Mouse (Mus musculus) C2C12 (cell line): ENCODE data around the gene Clk1. TPM values are rescaled to one million over a fixed set of nuclear protein-coding genes. Genes with fewer than 3 reads are reported as not detected.

ENCODE experiments used
- H3K27me3 ChIP-seq: one replicate; pipeline ENCODE4 v1.6.1; 2011; ENCODE audit not compliant: control insufficient read depth, insufficient read depth, insufficient read length
- H3K36me3 ChIP-seq: one replicate; pipeline ENCODE4 v1.6.1; 2011; ENCODE audit not compliant: control insufficient read depth, insufficient read depth
- H3K4me3 ChIP-seq: one replicate; pipeline ENCODE4 v1.5.1; 2011; ENCODE audit warnings: mild to moderate bottlenecking, control low read depth; ENCODE audit not compliant: poor library complexity, insufficient read depth, severe bottlenecking
- H3K79me2 ChIP-seq: one replicate; pipeline ENCODE4 v1.6.1; 2011; ENCODE audit not compliant: control insufficient read depth, insufficient read depth
- H3K79me3 ChIP-seq: one replicate; pipeline ENCODE4 v1.6.1; 2011; ENCODE audit warnings: low read depth, control low read depth
- H3ac ChIP-seq: one replicate; pipeline ENCODE3; 2011; ENCODE audit warnings: low read depth; ENCODE audit not compliant: control insufficient read depth, insufficient read length
- CEBPB ChIP-seq: IDR thresholded peaks from one replicate; pipeline ENCODE4 v1.6.1; 2011; ENCODE audit warnings: low read depth, mild to moderate bottlenecking, control low read depth, moderate library complexity
- CTCF ChIP-seq: IDR thresholded peaks from one replicate; pipeline ENCODE4 v1.5.1; 2011; ENCODE audit not compliant: control insufficient read depth, insufficient read depth, insufficient read length
- FOSL1 ChIP-seq: IDR thresholded peaks from one replicate; pipeline ENCODE4 v1.8.0; 2011; ENCODE audit warnings: mild to moderate bottlenecking, low read length; ENCODE audit not compliant: poor library complexity, insufficient read depth, severe bottlenecking
- MAX ChIP-seq: IDR thresholded peaks from one replicate; pipeline ENCODE4 v1.6.1; 2011; ENCODE audit warnings: mild to moderate bottlenecking, control low read depth
- MYOD1 ChIP-seq: IDR thresholded peaks from one replicate; pipeline ENCODE4 v1.6.1; 2011; ENCODE audit warnings: low read depth; ENCODE audit not compliant: control insufficient read depth, insufficient read length
- MYOG ChIP-seq: IDR thresholded peaks from one replicate; pipeline ENCODE4 v1.6.1; 2011; ENCODE audit not compliant: control insufficient read depth, insufficient read length; ENCODE audit errors: extremely low read depth
- USF1 ChIP-seq: IDR thresholded peaks from one replicate; pipeline ENCODE4 v1.6.1; 2011; ENCODE audit warnings: low read depth, mild to moderate bottlenecking, control low read depth, moderate library complexity
- polyA plus RNA-seq: library from polyadenylated mRNA; unstranded; fragments of >200 nt; fragmentation: generic; extraction: Trizol; gene quantifications from one replicate; pipeline ENCODE4 v1.2.1, GENCODE M21; 2012; ENCODE audit warnings: missing spikeins

The Clk1 gene
- polyA plus RNA-seq, 1 experiment, result 16.6 TPM

GRCm38 (mm10) chr1:58415442-58415841 is 8.4 kb downstream of the Clk1 start:
- no peak overlapping the region for H3K4me3 ChIP-seq
- H3K79me2 ChIP-seq, result peaks cover 50% of the 10 kb centered on the region
- peaks cover 100% of the 10 kb centered on the region for H3K36me3 ChIP-seq
- peaks cover 45% of the 10 kb centered on the region for H3K79me3 ChIP-seq
- no peaks in the 10 kb centered on the region for H3K27me3 ChIP-seq
- no peak overlapping the region for H3ac ChIP-seq
- TF ChIP-seq MAX (no peak), FOSL1 (no peak), MYOD1 (no peak), MYOG (no peak), USF1 (no peak), CTCF (no peak), CEBPB (no peak)

GRCm38 (mm10) chr1:58410776-58411175 is 13.1 kb downstream of the Clk1 start:
- Histone ChIP-seq H3K27me3 (no peaks in the 10 kb centered on the region), H3K4me3 (no peak overlapping the region), H3ac (no peak overlapping the region), H3K79me3 (peaks cover 5% of the 10 kb centered on the region), H3K79me2 (peaks cover 4% of the 10 kb centered on the region), H3K36me3 (peaks cover 80% of the 10 kb centered on the region)
- TF ChIP-seq MYOG (no peak), USF1 (no peak), MAX (no peak), FOSL1 (no peak), MYOD1 (no peak), CEBPB (no peak), CTCF (no peak)

- Histone ChIP-seq H3ac (no peak overlapping the region), H3K4me3 (no peak overlapping the region), H3K79me3 (peaks cover 3% of the 10 kb centered on the region), H3K36me3 (peaks cover 78% of the 10 kb centered on the region), H3K79me2 (no peaks in the 10 kb centered on the region), H3K27me3 (no peaks in the 10 kb centered on the region)
- TF ChIP-seq MYOG (no peak), USF1 (no peak)
These were observed 13.7 kb downstream of the Clk1 start for GRCm38 (mm10) chr1:58410198-58410588.

- H3K27me3 ChIP-seq, result no peaks in the 10 kb centered on the region
- no peak overlapping the region for H3ac ChIP-seq
- TF ChIP-seq MAX (no peak), USF1 (no peak), CEBPB (no peak), CTCF (no peak), MYOG (no peak), FOSL1 (no peak), MYOD1 (no peak)
- H3K79me3 ChIP-seq, result no peaks in the 10 kb centered on the region
- no peak overlapping the region for H3K4me3 ChIP-seq
- peaks cover 78% of the 10 kb centered on the region for H3K36me3 ChIP-seq
- H3K79me2 ChIP-seq, result no peaks in the 10 kb centered on the region
These were observed 14.2 kb downstream of the Clk1 start for GRCm38 (mm10) chr1:58409553-58410197.

- Histone ChIP-seq H3K27me3 (no peaks in the 10 kb centered on the region), H3K79me3 (no peaks in the 10 kb centered on the region), H3K79me2 (no peaks in the 10 kb centered on the region), H3K36me3 (peaks cover 78% of the 10 kb centered on the region), H3K4me3 (no peak overlapping the region), H3ac (no peak overlapping the region)
- no peak for TF ChIP-seq MYOG
- TF ChIP-seq MYOD1, result no peak
- TF ChIP-seq CEBPB, result no peak
- no peak for TF ChIP-seq CTCF
- TF ChIP-seq MAX, result no peak
- no peak for TF ChIP-seq USF1
- no peak for TF ChIP-seq FOSL1
These were observed 15.7 kb downstream of the Clk1 start for GRCm38 (mm10) chr1:58408141-58408540.

- no peak for TF ChIP-seq MAX
- no peak for TF ChIP-seq CTCF
- TF ChIP-seq CEBPB, result no peak
- no peak for TF ChIP-seq MYOD1
- no peak for TF ChIP-seq MYOG
- no peak for TF ChIP-seq USF1
- no peak for TF ChIP-seq FOSL1
- peaks cover 78% of the 10 kb centered on the region for H3K36me3 ChIP-seq
- no peaks in the 10 kb centered on the region for H3K79me3 ChIP-seq
These were observed 16.5 kb downstream of the Clk1 start for GRCm38 (mm10) chr1:58407321-58407720.

More at GRCm38 (mm10) chr1:58407321-58407720, 16.5 kb downstream of the Clk1 start:
- H3K4me3 ChIP-seq, result no peak overlapping the region
- H3K27me3 ChIP-seq, result no peaks in the 10 kb centered on the region
- no peak overlapping the region for H3ac ChIP-seq
- H3K79me2 ChIP-seq, result no peaks in the 10 kb centered on the region
